Mouse (Mus musculus): Measurements from ENCODE around the gene Ccdc144b. TPM values are rescaled to one million over a fixed set of nuclear protein-coding genes. Genes with fewer than 3 reads are reported as not detected.

Gene Ccdc144b
- polyA plus RNA-seq, 1 experiment from 2014 or later = not detected

DNA sequence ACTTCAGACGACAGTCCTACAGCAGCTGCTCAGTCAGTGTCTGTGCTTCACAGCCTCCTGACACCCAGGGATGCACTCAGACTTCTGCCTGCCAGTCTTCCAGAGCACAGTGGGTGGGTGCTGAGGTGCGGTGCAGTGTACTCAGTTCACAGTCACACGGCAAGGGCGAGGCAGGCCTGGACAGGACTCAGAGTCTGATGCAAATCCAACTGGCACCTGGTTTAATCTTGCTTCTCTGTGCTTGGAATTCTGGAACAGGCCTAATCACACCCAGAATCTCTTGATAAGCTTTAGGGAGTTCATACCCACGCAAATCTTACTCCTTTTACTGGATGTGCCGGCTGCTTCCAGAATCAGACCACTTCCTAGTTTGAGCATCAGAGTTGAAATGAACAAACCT, 22.1 kb upstream of the Ccdc144b start:
- no peak overlapping the region for H3K4me3 ChIP-seq (ENCODE audit: low read depth, low read length)
- no peaks in the 10 kb centered on the region for H3K9me3 ChIP-seq (replicated peaks; ENCODE audit: control insufficient read depth, low read length)
- peaks cover 11% of the 10 kb centered on the region; the same call in 1 of the 2 replicates for H3K36me3 ChIP-seq (ENCODE audit: control insufficient read depth, insufficient read depth)
- no peak overlapping the region for H3K27ac ChIP-seq (ENCODE audit: low read length)
- H3K4me2 ChIP-seq (ENCODE audit: low read depth, low read length) = no peak overlapping the region
- no peaks in the 10 kb centered on the region for H3K4me1 ChIP-seq (ENCODE audit: control insufficient read depth, low read depth, low read length)
- 83% methylated on average over 6 of the region's 6 CpGs for WGBS (ENCODE audit: insufficient replicate concordance)
- H3K9ac ChIP-seq (ENCODE audit: low read depth, low read length) = no peak overlapping the region
- no peak for ATAC-seq (ENCODE audit: low read depth)
- H3K27me3 ChIP-seq (ENCODE audit: control insufficient read depth, insufficient read depth, low read depth, low read length) = no peaks in the 10 kb centered on the region

DNA sequence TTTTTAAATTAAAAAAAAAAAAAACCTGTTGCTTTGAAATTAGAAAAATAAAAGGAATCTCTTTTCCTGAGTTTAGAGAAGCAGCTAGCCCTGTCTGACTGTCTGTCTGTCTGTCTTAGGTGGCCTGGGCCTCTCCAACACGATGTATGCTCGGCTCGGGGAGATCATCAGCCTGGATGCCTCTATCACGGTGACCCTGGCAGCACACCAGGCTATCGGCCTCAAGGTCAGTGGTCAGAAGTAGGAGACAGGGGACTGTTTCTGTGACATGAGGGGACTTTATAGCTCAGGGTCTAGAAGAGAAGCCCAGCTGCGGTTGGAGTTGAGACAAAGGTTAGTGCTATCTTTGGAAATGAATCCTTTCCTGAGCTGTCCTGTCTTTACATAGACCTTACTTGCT, 20.9 kb upstream of the Ccdc144b start:
- 87% methylated on average over 6 of the region's 6 CpGs for WGBS (ENCODE audit: insufficient replicate concordance)
- no peak overlapping the region for H3K27ac ChIP-seq (ENCODE audit: low read length)
- no peaks in the 10 kb centered on the region for H3K27me3 ChIP-seq (ENCODE audit: control insufficient read depth, insufficient read depth, low read depth, low read length)
- H3K9ac ChIP-seq (ENCODE audit: low read depth, low read length) = no peak overlapping the region
- H3K4me2 ChIP-seq (ENCODE audit: low read depth, low read length) = no peak overlapping the region
- peaks cover 11% of the 10 kb centered on the region; the same call in 1 of the 2 replicates for H3K36me3 ChIP-seq (ENCODE audit: control insufficient read depth, insufficient read depth)
- no peaks in the 10 kb centered on the region for H3K4me1 ChIP-seq (ENCODE audit: control insufficient read depth, low read depth, low read length)
- H3K9me3 ChIP-seq (replicated peaks; ENCODE audit: control insufficient read depth, low read length) = no peaks in the 10 kb centered on the region
- no peak for ATAC-seq (ENCODE audit: low read depth)
- H3K4me3 ChIP-seq (ENCODE audit: low read depth, low read length) = no peak overlapping the region

DNA sequence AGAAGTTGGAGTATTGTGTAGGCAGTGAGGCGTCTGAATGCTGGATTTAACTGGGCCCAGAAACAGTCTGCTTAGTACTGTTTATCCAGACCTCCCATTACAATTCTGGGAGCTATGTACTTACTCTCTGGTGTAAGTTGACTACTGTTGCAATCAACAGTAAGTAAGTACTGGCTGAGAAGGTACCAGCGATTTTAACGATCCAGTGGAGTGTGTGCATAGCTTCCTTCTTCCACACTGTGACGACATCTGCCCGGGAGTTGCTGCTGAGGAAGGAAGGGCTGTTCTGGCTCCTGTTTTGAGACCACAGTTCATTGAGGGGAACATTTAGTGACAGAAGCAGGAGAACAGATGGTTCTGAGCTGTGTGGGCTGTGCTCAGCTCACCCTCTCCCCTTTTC, 17.7 kb upstream of the Ccdc144b start:
- H3K9me3 ChIP-seq (replicated peaks; ENCODE audit: control insufficient read depth, low read length) = no peaks in the 10 kb centered on the region

DNA sequence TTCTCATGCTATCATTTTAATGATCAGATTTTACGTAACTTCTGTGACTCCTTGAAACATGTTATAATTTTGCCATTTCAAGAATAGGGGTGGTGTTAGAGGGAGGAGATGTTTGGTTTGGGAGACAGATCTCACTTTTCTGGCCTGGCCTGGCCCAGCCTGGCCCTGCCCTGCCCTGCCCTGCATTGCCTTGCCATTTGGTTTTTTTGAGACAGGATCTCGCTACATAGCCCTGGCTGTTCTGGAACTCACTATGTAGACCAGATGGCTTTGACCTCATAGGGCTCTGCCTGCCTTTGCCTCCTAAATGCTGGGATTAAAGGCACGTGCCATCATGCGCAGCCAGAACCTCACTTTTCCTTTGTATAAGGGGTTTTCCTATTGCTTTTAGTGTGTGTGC, 17.1 kb upstream of the Ccdc144b start:
- Histone ChIP-seq H3K36me3 (ENCODE audit: control insufficient read depth, insufficient read depth) (peaks cover 6% of the 10 kb centered on the region; the same call in 1 of the 2 replicates), H3K27ac (ENCODE audit: low read length) (no peak overlapping the region), H3K4me3 (ENCODE audit: low read depth, low read length) (no peak overlapping the region), H3K4me1 (ENCODE audit: control insufficient read depth, low read depth, low read length) (peaks cover 9% of the 10 kb centered on the region), H3K9me3 (replicated peaks; ENCODE audit: control insufficient read depth, low read length) (no peaks in the 10 kb centered on the region), H3K9ac (ENCODE audit: low read depth, low read length) (no peak overlapping the region), H3K27me3 (ENCODE audit: control insufficient read depth, insufficient read depth, low read depth, low read length) (no peaks in the 10 kb centered on the region), H3K4me2 (ENCODE audit: low read depth, low read length) (no peak overlapping the region)
- ATAC-seq (ENCODE audit: low read depth) = no peak
- 75% methylated on average over 4 of the region's 4 CpGs for WGBS (ENCODE audit: insufficient replicate concordance)

More for the DNA sequence above, 17.7 kb upstream of the Ccdc144b start:
- Histone ChIP-seq H3K4me3 (ENCODE audit: low read depth, low read length) (no peak overlapping the region), H3K4me2 (ENCODE audit: low read depth, low read length) (no peak overlapping the region), H3K9ac (ENCODE audit: low read depth, low read length) (no peak overlapping the region), H3K4me1 (ENCODE audit: control insufficient read depth, low read depth, low read length) (peaks cover 9% of the 10 kb centered on the region), H3K27ac (ENCODE audit: low read length) (no peak overlapping the region), H3K27me3 (ENCODE audit: control insufficient read depth, insufficient read depth, low read depth, low read length) (no peaks in the 10 kb centered on the region), H3K36me3 (ENCODE audit: control insufficient read depth, insufficient read depth) (peaks cover 11% of the 10 kb centered on the region; the same call in 1 of the 2 replicates)
- WGBS (ENCODE audit: insufficient replicate concordance) = 75% methylated on average over 5 of the region's 5 CpGs
- ATAC-seq (ENCODE audit: low read depth) = no peak

DNA sequence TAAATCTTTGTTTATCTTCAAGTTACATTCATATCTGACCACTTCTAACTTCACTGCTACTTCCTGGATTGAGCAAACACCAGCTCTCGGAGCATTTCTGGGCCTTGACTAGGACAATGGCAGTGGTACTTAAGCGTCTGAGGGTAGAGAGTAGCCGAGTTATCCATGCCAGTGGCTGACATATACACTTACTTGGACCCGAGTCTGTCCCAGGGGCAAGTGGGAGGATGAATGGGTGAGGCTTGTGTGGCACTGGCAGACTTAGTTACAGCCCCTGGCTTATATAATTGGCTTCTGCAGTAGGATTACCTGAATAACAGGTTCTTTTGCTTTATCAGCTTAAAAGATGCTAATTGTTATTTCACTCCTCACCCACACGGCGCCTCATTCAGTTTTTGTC, 14.4 kb upstream of the Ccdc144b start:
- Histone ChIP-seq H3K4me3 (ENCODE audit: low read depth, low read length) (no peak overlapping the region), H3K27ac (ENCODE audit: low read length) (no peak overlapping the region), H3K36me3 (ENCODE audit: control insufficient read depth, insufficient read depth) (no peaks in the 10 kb centered on the region), H3K9ac (ENCODE audit: low read depth, low read length) (no peak overlapping the region), H3K9me3 (replicated peaks; ENCODE audit: control insufficient read depth, low read length) (no peaks in the 10 kb centered on the region), H3K4me1 (ENCODE audit: control insufficient read depth, low read depth, low read length) (peaks cover 9% of the 10 kb centered on the region), H3K4me2 (ENCODE audit: low read depth, low read length) (no peak overlapping the region), H3K27me3 (ENCODE audit: control insufficient read depth, insufficient read depth, low read depth, low read length) (no peaks in the 10 kb centered on the region)
- ATAC-seq (ENCODE audit: low read depth) = no peak
- 70% methylated on average over 6 of the region's 6 CpGs for WGBS (ENCODE audit: insufficient replicate concordance)

DNA sequence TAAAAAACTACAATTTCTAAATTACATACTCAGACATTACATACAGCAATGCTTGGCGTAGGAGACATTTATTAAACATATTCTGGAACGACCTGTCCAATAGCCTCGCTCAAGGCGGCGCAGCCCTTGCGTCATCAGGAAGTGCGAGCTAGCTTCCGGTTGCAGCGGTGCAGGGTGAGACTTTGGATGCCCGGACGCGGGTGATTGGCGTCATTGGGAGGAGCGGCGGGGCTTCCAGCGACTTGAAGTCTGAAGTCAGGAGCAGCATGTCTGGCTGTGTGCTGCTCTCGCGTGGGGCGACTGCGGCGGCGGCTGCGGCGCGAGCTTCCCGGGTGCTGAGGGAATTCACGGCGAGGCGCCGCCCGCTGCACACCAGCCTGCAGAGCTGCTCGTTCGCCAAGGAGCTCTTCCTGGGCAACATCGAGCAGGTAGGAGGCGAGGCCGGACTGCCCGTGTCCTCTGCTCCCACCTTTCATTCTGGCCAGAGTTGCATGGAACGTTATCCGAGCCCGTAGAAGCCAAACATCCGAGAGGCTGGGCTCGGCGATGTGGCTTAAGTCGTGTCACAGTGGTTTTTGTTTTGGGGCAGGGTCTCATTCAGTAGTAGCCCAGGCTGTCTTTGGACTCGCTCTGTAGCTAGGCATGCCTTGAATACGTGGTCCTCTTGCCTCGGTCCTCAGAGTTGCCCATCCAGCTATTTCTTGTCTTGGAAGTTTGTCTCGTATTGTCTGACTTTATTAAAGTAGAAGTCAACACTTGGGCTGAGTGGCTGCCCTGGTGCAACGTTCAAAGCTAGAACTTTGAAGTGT, 12.7 kb upstream of the Ccdc144b start, which contains the start of gene Acad9:
Gene Acad9, plus strand, starts transcription at position 137 of the 809 bp plus-strand sequence.
- Histone ChIP-seq H3K36me3 (ENCODE audit: control insufficient read depth, insufficient read depth) (no peaks in the 10 kb centered on the region), H3K4me3 (ENCODE audit: low read depth, low read length) (peak within 1 kb of the TSS; percentile 93), H3K9me3 (replicated peaks; ENCODE audit: control insufficient read depth, low read length) (no peaks in the 10 kb centered on the region), H3K27ac (ENCODE audit: low read length) (peak within 1 kb of the TSS; percentile 50), H3K4me1 (ENCODE audit: control insufficient read depth, low read depth, low read length) (peaks cover 9% of the 10 kb centered on the region), H3K27me3 (ENCODE audit: control insufficient read depth, insufficient read depth, low read depth, low read length) (peaks cover 2% of the 10 kb centered on the region; the same call in 1 of the 2 replicates), H3K9ac (ENCODE audit: low read depth, low read length) (peak within 1 kb of the TSS; percentile 84), H3K4me2 (ENCODE audit: low read depth, low read length) (peak within 1 kb of the TSS; percentile 84)
- under 1% methylated on average over 49 of the region's 49 CpGs for WGBS (ENCODE audit: insufficient replicate concordance)
- ATAC-seq (ENCODE audit: low read depth) = peak; percentile 95

DNA sequence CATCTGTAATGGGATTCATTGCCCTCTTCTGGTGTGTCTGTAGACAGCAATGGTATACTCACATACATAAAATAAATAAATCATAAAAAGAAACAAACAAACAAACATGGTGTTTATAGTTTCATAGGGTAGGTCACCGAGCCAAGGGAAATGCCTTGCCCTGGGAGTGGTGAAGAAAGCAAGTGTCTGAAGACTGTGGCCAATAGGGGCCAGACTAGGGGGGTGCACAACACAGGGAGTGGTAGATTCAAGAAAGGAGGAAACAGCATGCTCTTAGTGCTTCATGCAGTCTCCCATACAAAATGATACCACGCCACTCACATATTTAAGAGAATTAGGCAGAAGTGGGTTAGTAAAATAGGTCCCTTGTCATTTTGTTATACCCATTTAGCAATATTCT, 11.8 kb upstream of the Ccdc144b start:
- 87% methylated on average over 2 of the region's 2 CpGs for WGBS (ENCODE audit: insufficient replicate concordance)
- Histone ChIP-seq H3K27me3 (ENCODE audit: control insufficient read depth, insufficient read depth, low read depth, low read length) (peaks cover 2% of the 10 kb centered on the region; the same call in 1 of the 2 replicates), H3K4me2 (ENCODE audit: low read depth, low read length) (peak overlapping the region; percentile 84), H3K36me3 (ENCODE audit: control insufficient read depth, insufficient read depth) (no peaks in the 10 kb centered on the region), H3K9ac (ENCODE audit: low read depth, low read length) (no peak overlapping the region), H3K27ac (ENCODE audit: low read length) (no peak overlapping the region), H3K4me3 (ENCODE audit: low read depth, low read length) (peak overlapping the region; percentile 93), H3K9me3 (replicated peaks; ENCODE audit: control insufficient read depth, low read length) (no peaks in the 10 kb centered on the region), H3K4me1 (ENCODE audit: control insufficient read depth, low read depth, low read length) (peaks cover 9% of the 10 kb centered on the region)
- no peak for ATAC-seq (ENCODE audit: low read depth)

DNA sequence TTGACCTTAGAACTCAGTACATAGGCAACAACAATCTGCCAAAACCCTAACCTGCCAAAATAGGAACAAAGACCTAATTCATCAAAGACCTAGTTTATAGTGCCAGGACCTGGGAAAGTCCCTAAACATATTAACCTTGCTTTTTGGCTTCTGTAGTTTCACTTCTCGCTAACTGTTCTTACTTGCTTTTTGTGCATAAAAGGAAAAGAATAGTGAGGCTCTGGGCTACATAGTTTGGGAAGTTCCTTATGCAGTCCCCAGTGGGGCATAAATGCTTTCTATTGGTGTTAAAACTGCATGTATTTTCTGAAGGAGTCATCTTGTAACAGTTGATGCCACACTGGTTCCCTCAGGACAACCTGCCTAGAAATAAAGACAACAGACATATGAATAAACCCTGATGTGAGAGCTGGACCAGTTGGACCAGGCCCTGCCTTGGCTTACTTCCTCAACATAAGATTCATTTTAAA, 11.3 kb upstream of the Ccdc144b start:
- Histone ChIP-seq H3K4me3 (ENCODE audit: low read depth, low read length) (no peak overlapping the region), H3K36me3 (ENCODE audit: control insufficient read depth, insufficient read depth) (no peaks in the 10 kb centered on the region), H3K27ac (ENCODE audit: low read length) (no peak overlapping the region), H3K9ac (ENCODE audit: low read depth, low read length) (no peak overlapping the region), H3K27me3 (ENCODE audit: control insufficient read depth, insufficient read depth, low read depth, low read length) (peaks cover 2% of the 10 kb centered on the region; the same call in 1 of the 2 replicates), H3K4me1 (ENCODE audit: control insufficient read depth, low read depth, low read length) (peaks cover 9% of the 10 kb centered on the region), H3K9me3 (replicated peaks; ENCODE audit: control insufficient read depth, low read length) (no peaks in the 10 kb centered on the region), H3K4me2 (ENCODE audit: low read depth, low read length) (no peak overlapping the region)
- 67% methylated on average over 1 of the region's 1 CpGs for WGBS (ENCODE audit: insufficient replicate concordance)
- ATAC-seq (ENCODE audit: low read depth) = no peak

All from liver, embryonic 16.5 days (tissue).